Mouse (Mus musculus) neural tube, embryonic 10.5 days (tissue): ENCODE results near the gene Scml2.
"Not testable (repeated sequence)": the region's sequence is repeated elsewhere in the genome, so short reads cannot be mapped to it uniquely, and the experiment has no call there.

Experiments used
- DNase-seq: peaks from one replicate; pipeline ENCODE4 v3.0.0-alpha.2; 2017; ENCODE audit warnings: low spot score; ENCODE audit errors: extremely low spot score

Gene Scml2

GRCm38 (mm10) chrX:161116893-161117292, at the start of gene Scml2:
Scml2 (plus strand) TSS chrX:161117193.
- DNase-seq: not testable (repeated sequence)

- not testable (repeated sequence) for DNase-seq
Observed at GRCm38 (mm10) chrX:161075576-161075975, 41.4 kb upstream of the Scml2 start.

- DNase-seq: peak; percentile 63
Observed at GRCm38 (mm10) chrX:161162314-161163068, 45.5 kb downstream of the Scml2 start.

GRCm38 (mm10) chrX:161163069-161163416, 46.0 kb downstream of the Scml2 start:
- no peak for DNase-seq

GRCm38 (mm10) chrX:161287156-161287555, 170.2 kb downstream of the Scml2 start, which contains the start of gene Gm15262:
Gm15262 (plus strand) TSS chrX:161287456.
- DNase-seq: not testable (repeated sequence)
